Mouse (Mus musculus) lung, postnatal 10 days (tissue): ENCODE results near the gene Dkc1.

Experiments
- DNase-seq: peaks from one replicate; pipeline ENCODE4 v3.0.0; 2021

The Dkc1 gene

DNA sequence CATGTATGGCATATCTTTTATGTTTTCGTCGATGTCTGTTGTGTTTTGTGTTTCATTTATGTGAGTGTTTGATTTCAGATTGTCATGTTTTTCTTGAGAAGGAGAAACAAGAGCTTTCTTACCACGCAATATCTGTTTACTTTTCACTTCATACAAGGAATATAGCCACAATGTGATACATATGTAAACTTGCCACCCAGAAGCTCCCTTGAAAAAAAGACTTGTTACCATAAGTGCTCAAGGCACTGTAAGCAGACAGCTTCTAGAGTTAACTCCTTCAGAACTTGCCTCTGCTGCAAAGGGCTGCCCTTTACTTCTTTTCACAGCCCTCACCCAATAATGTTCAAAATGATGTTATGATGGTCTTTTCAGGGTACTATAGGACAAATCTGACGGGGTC, 52.8 kb downstream of the Dkc1 start:
- no peak for DNase-seq

DNA sequence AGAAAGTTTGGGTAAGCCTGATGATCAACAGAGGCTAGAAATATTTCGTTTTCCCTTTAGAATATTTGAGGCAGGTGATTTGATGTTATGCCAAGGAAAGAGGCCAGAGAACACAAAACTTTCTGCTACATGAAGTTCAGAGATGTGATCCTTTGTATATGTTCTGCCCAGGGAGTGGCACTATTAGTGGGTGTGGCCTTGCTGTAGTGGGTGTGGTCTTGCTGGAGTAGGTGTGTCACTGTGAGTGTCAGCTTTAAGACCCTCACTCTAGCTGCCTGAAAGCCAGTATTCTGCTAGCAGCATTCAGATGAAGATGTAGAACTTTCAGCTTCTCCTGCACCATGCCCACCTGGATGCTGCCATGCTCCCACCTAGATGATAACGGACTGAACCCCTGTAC, 54.6 kb downstream of the Dkc1 start:
- DNase-seq = no peak

DNA sequence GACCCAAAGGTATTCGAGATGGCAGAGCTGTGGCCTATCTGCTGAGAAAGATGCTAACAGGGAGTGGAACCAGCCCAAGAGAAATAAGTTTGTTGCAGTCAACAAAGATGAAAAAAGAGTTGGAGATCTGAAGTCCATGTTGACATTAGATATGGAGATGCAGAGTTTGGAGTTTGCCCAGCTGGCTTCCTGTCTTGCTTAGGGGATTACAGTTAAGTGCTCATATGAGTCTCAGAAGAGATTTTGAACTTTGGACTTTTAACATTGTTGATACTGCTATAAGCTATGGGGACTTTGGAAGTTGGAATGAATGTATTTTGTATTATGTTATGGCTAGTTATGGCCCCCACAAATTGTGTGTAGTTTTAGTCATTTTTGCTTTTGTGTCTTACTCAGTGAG, 56.6 kb downstream of the Dkc1 start:
- no peak for DNase-seq

DNA sequence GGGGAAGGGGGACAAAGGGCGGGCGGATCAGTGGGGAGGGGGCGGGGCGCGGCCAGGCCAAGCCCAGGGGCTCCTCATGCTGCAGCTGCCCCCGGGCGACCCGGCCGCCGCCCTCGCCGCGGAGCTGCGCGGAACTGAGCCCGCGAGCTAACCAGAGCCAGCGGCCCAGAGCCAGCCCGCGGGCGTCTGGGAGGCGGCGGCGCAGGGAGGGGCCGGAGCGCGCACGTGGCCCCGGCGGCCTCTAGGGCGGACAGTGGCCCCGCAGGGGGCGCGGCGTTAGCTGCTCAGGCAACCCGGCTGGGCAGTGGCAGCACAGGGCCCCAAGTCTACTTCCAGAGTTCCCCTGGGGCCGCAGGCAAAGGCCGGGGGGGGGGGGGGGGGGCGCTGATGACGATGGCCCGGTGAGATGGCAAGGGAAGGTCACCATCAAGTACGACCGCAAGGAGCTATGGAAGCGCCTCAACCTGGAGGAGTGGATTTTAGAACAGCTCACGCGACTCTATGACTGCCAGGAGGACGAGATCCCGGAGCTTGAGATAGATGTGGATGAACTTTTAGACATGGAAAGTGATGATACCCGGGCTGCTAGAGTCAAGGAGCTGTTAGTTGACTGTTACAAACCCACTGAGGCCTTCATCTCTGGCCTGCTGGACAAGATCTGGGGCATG, 60.1 kb downstream of the Dkc1 start:
- DNase-seq = peak; percentile 40
